Mouse (Mus musculus) brain, embryonic 14.5 days (tissue): ENCODE measurements around the gene D130052B06Rik.

Experiments
- CTCF ChIP-seq: fragments of 200-500 bp; IDR thresholded peaks from 2 replicates; pipeline ENCODE4 v1.5.1; 2012; ENCODE audit warnings: inconsistent platforms, mild to moderate bottlenecking, moderate library complexity, borderline replicate concordance; ENCODE audit not compliant: insufficient read depth, insufficient read length; ENCODE audit errors: extremely low read depth
- POLR2A ChIP-seq: fragments of 200-500 bp; IDR thresholded peaks from 2 replicates; pipeline ENCODE4 v1.6.1; 2012; ENCODE audit warnings: mild to moderate bottlenecking, inconsistent platforms, borderline replicate concordance; ENCODE audit not compliant: poor library complexity, insufficient read depth, insufficient read length, severe bottlenecking; ENCODE audit errors: extremely low read depth

- TF ChIP-seq CTCF = no peak
- no peak for TF ChIP-seq POLR2A
Measured at GRCm38 (mm10) chr11:33563921-33564320, 35.2 kb upstream of the D130052B06Rik start.
